Mouse (Mus musculus): ENCODE results near the gene Taar8a. TPM values are rescaled to one million over a fixed set of nuclear protein-coding genes. Genes with fewer than 3 reads are reported as not detected.
"Not testable (repeated sequence)": the region's sequence is repeated elsewhere in the genome, so short reads cannot be mapped to it uniquely, and the experiment has no call there.

Taar8a gene
- total RNA-seq (2017) = not detected in 2 replicates

- ATAC-seq (ENCODE audit: extremely low read depth, insufficient number of reproducible peaks, low FRiP score, poor library complexity, severe bottlenecking) = not testable (repeated sequence)
These were observed at the start of gene Taar8a for GRCm38 (mm10) chr10:24076200-24076599. Gene Taar8a, plus strand, starts transcription at chr10:24076500.

- ATAC-seq (ENCODE audit: extremely low read depth, insufficient number of reproducible peaks, low FRiP score, poor library complexity, severe bottlenecking) = no peak
These were observed 49.4 kb upstream of the Taar8a start, which contains the start of gene Taar7d for GRCm38 (mm10) chr10:24026922-24027321. Gene Taar7d, plus strand, starts transcription at chr10:24027222.

GRCm38 (mm10) chr10:24031347-24031746, 45.0 kb upstream of the Taar8a start:
- ATAC-seq (ENCODE audit: extremely low read depth, insufficient number of reproducible peaks, low FRiP score, poor library complexity, severe bottlenecking) = no peak

GRCm38 (mm10) chr10:24037314-24037713, 39.0 kb upstream of the Taar8a start, which contains the start of gene Taar7e:
Gene Taar7e, plus strand, starts transcription at chr10:24037614.
- no peak for ATAC-seq (ENCODE audit: extremely low read depth, insufficient number of reproducible peaks, low FRiP score, poor library complexity, severe bottlenecking)

GRCm38 (mm10) chr10:24040120-24040869, 36.0 kb upstream of the Taar8a start:
- no peak for ATAC-seq (ENCODE audit: extremely low read depth, insufficient number of reproducible peaks, low FRiP score, poor library complexity, severe bottlenecking)

- no peak for ATAC-seq (ENCODE audit: extremely low read depth, insufficient number of reproducible peaks, low FRiP score, poor library complexity, severe bottlenecking)
These were observed 27.1 kb upstream of the Taar8a start, which contains the start of gene Taar7f for GRCm38 (mm10) chr10:24049210-24049609. Gene Taar7f, plus strand, starts transcription at chr10:24049510.

- no peak for ATAC-seq (ENCODE audit: extremely low read depth, insufficient number of reproducible peaks, low FRiP score, poor library complexity, severe bottlenecking)
These were observed 24.3 kb upstream of the Taar8a start for GRCm38 (mm10) chr10:24052039-24052438.

GRCm38 (mm10) chr10:24058986-24059385, 17.3 kb upstream of the Taar8a start:
- ATAC-seq (ENCODE audit: extremely low read depth, insufficient number of reproducible peaks, low FRiP score, poor library complexity, severe bottlenecking) = no peak

- ATAC-seq (ENCODE audit: extremely low read depth, insufficient number of reproducible peaks, low FRiP score, poor library complexity, severe bottlenecking) = not testable (repeated sequence)
These were observed 1.5 kb upstream of the Taar8a start for GRCm38 (mm10) chr10:24074751-24075150.

- no peak for ATAC-seq (ENCODE audit: extremely low read depth, insufficient number of reproducible peaks, low FRiP score, poor library complexity, severe bottlenecking)
These were observed 3.9 kb downstream of the Taar8a start for GRCm38 (mm10) chr10:24080166-24080565.

- ATAC-seq (ENCODE audit: extremely low read depth, insufficient number of reproducible peaks, low FRiP score, poor library complexity, severe bottlenecking) = no peak
These were observed 9.6 kb downstream of the Taar8a start for GRCm38 (mm10) chr10:24085936-24086335.

GRCm38 (mm10) chr10:24086555-24086954, 10.3 kb downstream of the Taar8a start:
- no peak for ATAC-seq (ENCODE audit: extremely low read depth, insufficient number of reproducible peaks, low FRiP score, poor library complexity, severe bottlenecking)

GRCm38 (mm10) chr10:24087168-24087567, 10.9 kb downstream of the Taar8a start:
- no peak for ATAC-seq (ENCODE audit: extremely low read depth, insufficient number of reproducible peaks, low FRiP score, poor library complexity, severe bottlenecking)

- no peak for ATAC-seq (ENCODE audit: extremely low read depth, insufficient number of reproducible peaks, low FRiP score, poor library complexity, severe bottlenecking)
These were observed 15.9 kb downstream of the Taar8a start, which contains the start of gene Taar8b for GRCm38 (mm10) chr10:24092194-24092593. Gene Taar8b, minus strand, starts transcription at chr10:24092294.

- ATAC-seq (ENCODE audit: extremely low read depth, insufficient number of reproducible peaks, low FRiP score, poor library complexity, severe bottlenecking) = not testable (repeated sequence)
These were observed 20.7 kb downstream of the Taar8a start for GRCm38 (mm10) chr10:24097010-24097409.

- not testable (repeated sequence) for ATAC-seq (ENCODE audit: extremely low read depth, insufficient number of reproducible peaks, low FRiP score, poor library complexity, severe bottlenecking)
These were observed 25.5 kb downstream of the Taar8a start, which contains the start of gene Taar8c for GRCm38 (mm10) chr10:24101812-24102211. Gene Taar8c, minus strand, starts transcription at chr10:24101912.

- ATAC-seq (ENCODE audit: extremely low read depth, insufficient number of reproducible peaks, low FRiP score, poor library complexity, severe bottlenecking) = not testable (repeated sequence)
These were observed 27.0 kb downstream of the Taar8a start for GRCm38 (mm10) chr10:24103299-24103698.

- no peak for ATAC-seq (ENCODE audit: extremely low read depth, insufficient number of reproducible peaks, low FRiP score, poor library complexity, severe bottlenecking)
These were observed 31.4 kb downstream of the Taar8a start for GRCm38 (mm10) chr10:24107747-24108146.

- no peak for ATAC-seq (ENCODE audit: extremely low read depth, insufficient number of reproducible peaks, low FRiP score, poor library complexity, severe bottlenecking)
These were observed 31.9 kb downstream of the Taar8a start for GRCm38 (mm10) chr10:24108236-24108635.

GRCm38 (mm10) chr10:24109434-24109833, 33.1 kb downstream of the Taar8a start, which contains the start of gene Taar9:
Gene Taar9, minus strand, starts transcription at chr10:24109534.
- ATAC-seq (ENCODE audit: extremely low read depth, insufficient number of reproducible peaks, low FRiP score, poor library complexity, severe bottlenecking) = not testable (repeated sequence)
